Comparison of ENCODE assay signal across 7 mouse cellular contexts in genomic region chr11:69613553-69614256, GRCm38 (mm10). TPM values are rescaled to one million over a fixed set of nuclear protein-coding genes. Genes with fewer than 3 reads are reported as not detected.
DNase-seq lines count a peak whose midpoint lies in the region; ATAC-seq lines count a peak whose summit lies in the region.

No protein-coding gene starts in this region.

- 12% methylated on average over 19 of the region's 19 CpGs for WGBS in intestine, embryonic 15.5 days
- 6% methylated on average over 19 of the region's 19 CpGs for WGBS in midbrain, embryonic 11.5 days

- peak overlapping the region; percentile 44 for H3K4me2 ChIP-seq in intestine, embryonic 15.5 days (replicated peaks)
- H3K4me2 ChIP-seq in midbrain, embryonic 11.5 days: peak overlapping the region; percentile 11; the same call in 1 of the 2 replicates

- no peaks in the 10 kb centered on the region for H3K9me3 ChIP-seq in intestine, embryonic 15.5 days
- H3K9me3 ChIP-seq in midbrain, embryonic 11.5 days (ENCODE audit: control insufficient read depth, low read length): no peaks in the 10 kb centered on the region

- no peak overlapping the region for H3K4me3 ChIP-seq in intestine, embryonic 15.5 days (replicated peaks)
- H3K4me3 ChIP-seq in midbrain, embryonic 11.5 days (ENCODE audit: low read depth, low read length): no peak overlapping the region

- intact Hi-C loops in left cerebral cortex, postnatal 25 days (cut with DNase I): loop anchor here (1.0 kb wide), 1 partner anchor 34 kb away; no protein-coding TSS in a partner anchor

- no peaks in the 10 kb centered on the region for H3K36me3 ChIP-seq in intestine, embryonic 15.5 days
- no peaks in the 10 kb centered on the region for H3K36me3 ChIP-seq in midbrain, embryonic 11.5 days (ENCODE audit: control insufficient read depth, insufficient read depth, low read length)

- peaks cover 4% of the 10 kb centered on the region; the same call in 1 of the 2 replicates for H3K4me1 ChIP-seq in intestine, embryonic 15.5 days (replicated peaks)
- H3K4me1 ChIP-seq in midbrain, embryonic 11.5 days (ENCODE audit: control insufficient read depth, insufficient read depth, low read length): peaks cover 4% of the 10 kb centered on the region

- no peaks in the 10 kb centered on the region; the same call in 1 of the 2 replicates for H3K27me3 ChIP-seq in intestine, embryonic 15.5 days (replicated peaks)
- no peaks in the 10 kb centered on the region for H3K27me3 ChIP-seq in midbrain, embryonic 11.5 days (ENCODE audit: control insufficient read depth, insufficient read depth, low read length)

- 0 out of 2 replicates have a peak overlapping the region, but pooled peaks have one; percentile 17 for H3K9ac ChIP-seq in intestine, embryonic 15.5 days
- H3K9ac ChIP-seq in midbrain, embryonic 11.5 days (ENCODE audit: low read length): peak overlapping the region; percentile 51

- H3K27ac ChIP-seq in intestine, embryonic 15.5 days: no peak overlapping the region
- no peak overlapping the region for H3K27ac ChIP-seq in midbrain, embryonic 11.5 days (ENCODE audit: low read depth, low read length)

- ATAC-seq in common myeloid progenitor, adult 5-6 weeks (replicated peaks; ENCODE audit: low read depth, poor library complexity, severe bottlenecking): peak; percentile 75
- peak; percentile 80 for ATAC-seq in intestine, embryonic 15.5 days
- peak; percentile 66 for ATAC-seq in midbrain, embryonic 11.5 days (ENCODE audit: low FRiP score)

- peak; percentile 91 for DNase-seq in adipocyte (ENCODE audit: low spot score)
- DNase-seq in gastrocnemius, postnatal 10 days: peak; percentile 87
- peak; percentile 54 to 68 for DNase-seq in left cerebral cortex, postnatal 25 days (ENCODE audit: low spot score in 2 of 2)
- DNase-seq in midbrain, embryonic 11.5 days (ENCODE audit: low spot score, missing footprints): peak; percentile 98
- peak; percentile 56 to 74 for DNase-seq in spleen, postnatal 36 days (ENCODE audit: low spot score in 2 of 2)

RNA-seq across cellular contexts. Expression of gene Shbg, which starts 4.0 kb away (rescaled TPM):
- not detected in 2 replicates for total RNA-seq in common myeloid progenitor, adult 5-6 weeks (2017)
- total RNA-seq in gastrocnemius, postnatal 10 days (2021): under 1 TPM in 1 of 2 experiments, not detected in 1; 0.54 TPM
- 0.34 and 0.43 TPM in 2 replicates for polyA plus RNA-seq in intestine, embryonic 15.5 days (2015; fragmentation: Nextera tagmentation; extraction: Ambion mirVana)
- total RNA-seq in left cerebral cortex, postnatal 25 days (2021): not detected
- polyA plus RNA-seq in midbrain, embryonic 11.5 days (2014; fragmentation: Nextera tagmentation; extraction: Ambion mirVana): not detected in 2 replicates

RNA-seq across cellular contexts. Expression of gene Atp1b2, which starts 8.0 kb away (rescaled TPM):
- total RNA-seq in common myeloid progenitor, adult 5-6 weeks (2017): 16.9 and 26.2 TPM in 2 replicates
- total RNA-seq in gastrocnemius, postnatal 10 days (2021): 100 to 1,000 TPM; 351 to 394 TPM
- polyA plus RNA-seq in intestine, embryonic 15.5 days (2015; fragmentation: Nextera tagmentation; extraction: Ambion mirVana): 5.8 and 6.8 TPM in 2 replicates
- 100 to 1,000 TPM; 403 to 438 TPM for total RNA-seq in left cerebral cortex, postnatal 25 days (2021)
- 10.4 and 12.2 TPM in 2 replicates for polyA plus RNA-seq in midbrain, embryonic 11.5 days (2014; fragmentation: Nextera tagmentation; extraction: Ambion mirVana)

RNA-seq across cellular contexts. Expression of gene Sat2, which starts 8.1 kb away (rescaled TPM):
- not detected in 2 replicates for total RNA-seq in common myeloid progenitor, adult 5-6 weeks (2017)
- 1 to 10 TPM; 5.6 to 5.7 TPM for total RNA-seq in gastrocnemius, postnatal 10 days (2021)
- 14.1 and 16.7 TPM in 2 replicates for polyA plus RNA-seq in intestine, embryonic 15.5 days (2015; fragmentation: Nextera tagmentation; extraction: Ambion mirVana)
- total RNA-seq in left cerebral cortex, postnatal 25 days (2021): 1 to 10 TPM; 7.4 to 7.7 TPM
- 13.1 and 16.8 TPM in 2 replicates for polyA plus RNA-seq in midbrain, embryonic 11.5 days (2014; fragmentation: Nextera tagmentation; extraction: Ambion mirVana)

RNA-seq across cellular contexts. Expression of gene Fxr2, which starts 19.1 kb away (rescaled TPM):
- total RNA-seq in common myeloid progenitor, adult 5-6 weeks (2017): 38.9 and 44.1 TPM in 2 replicates
- total RNA-seq in gastrocnemius, postnatal 10 days (2021): 10 to 100 TPM; 66.3 to 85.0 TPM
- 15.6 and 21.2 TPM in 2 replicates for polyA plus RNA-seq in intestine, embryonic 15.5 days (2015; fragmentation: Nextera tagmentation; extraction: Ambion mirVana)
- total RNA-seq in left cerebral cortex, postnatal 25 days (2021): 100 to 1,000 TPM; 122 to 133 TPM
- 25.6 and 29.0 TPM in 2 replicates for polyA plus RNA-seq in midbrain, embryonic 11.5 days (2014; fragmentation: Nextera tagmentation; extraction: Ambion mirVana)

RNA-seq across cellular contexts. Expression of gene Trp53, which starts 33.5 kb away (rescaled TPM):
- 78.8 and 104 TPM in 2 replicates for total RNA-seq in common myeloid progenitor, adult 5-6 weeks (2017)
- total RNA-seq in gastrocnemius, postnatal 10 days (2021): 10 to 100 TPM; 30.9 to 41.2 TPM
- polyA plus RNA-seq in intestine, embryonic 15.5 days (2015; fragmentation: Nextera tagmentation; extraction: Ambion mirVana): 140 and 143 TPM in 2 replicates
- 10 to 100 TPM; 18.7 to 21.1 TPM for total RNA-seq in left cerebral cortex, postnatal 25 days (2021)
- 144 and 147 TPM in 2 replicates for polyA plus RNA-seq in midbrain, embryonic 11.5 days (2014; fragmentation: Nextera tagmentation; extraction: Ambion mirVana)

Comparison
In these comparisons a context has a peak if more than half of its experiments do, and no peak if none do; other contexts are left out.
1. RNA of gene Atp1b2, which starts 8.0 kb away (total RNA-seq): 403 to 438 TPM in left cerebral cortex, postnatal 25 days and 351 to 394 TPM in gastrocnemius, postnatal 10 days; 16.9 to 26.2 TPM in common myeloid progenitor, adult 5-6 weeks; every median in the first group is over 10 times any median in the second.
2. Peak in every context shown above with its lines, with median percentiles within 50 percentile points of each other: DNase-seq and ATAC-seq.